Mouse (Mus musculus) frontal cortex, adult 2 months (tissue): ENCODE results near the gene Lrrc1. TPM values are rescaled to one million over a fixed set of nuclear protein-coding genes. Genes with fewer than 3 reads are reported as not detected.

Experiments
- DNase-seq, 2 experiments: peaks; one replicate each; pipeline ENCODE4 v3.0.0; 2022; ENCODE audit warnings: low spot score in 1 of 2; ENCODE audit errors: extremely low spot score in 1 of 2
- polyA plus RNA-seq: library from polyadenylated mRNA; depleted of rRNA; stranded (reverse); fragments of >200 nt; gene quantifications from 2 replicates; pipeline ENCODE4 v1.2.3, GENCODE M21; 2012

Gene Lrrc1
- polyA plus RNA-seq, 1 experiment = 20.6 TPM

- peak in 1 of 2 experiments; percentile 33 for DNase-seq
Observed at GRCm38 (mm10) chr9:77502548-77503438, 41.9 kb downstream of the Lrrc1 start.

- DNase-seq = no peak
Observed at GRCm38 (mm10) chr9:77502171-77502547, 42.5 kb downstream of the Lrrc1 start.

GRCm38 (mm10) chr9:77499084-77499483 lies 45.6 kb downstream of the Lrrc1 start:
- no peak for DNase-seq

- no peak for DNase-seq
Observed at GRCm38 (mm10) chr9:77498406-77498805, 46.3 kb downstream of the Lrrc1 start.

GRCm38 (mm10) chr9:77497173-77497572 lies 47.5 kb downstream of the Lrrc1 start:
- DNase-seq = no peak

GRCm38 (mm10) chr9:77496540-77497062 lies 48.1 kb downstream of the Lrrc1 start:
- no peak for DNase-seq

- no peak for DNase-seq
Observed at GRCm38 (mm10) chr9:77494307-77494706, 50.4 kb downstream of the Lrrc1 start.

GRCm38 (mm10) chr9:77488611-77489010 lies 56.1 kb downstream of the Lrrc1 start:
- no peak for DNase-seq

- DNase-seq = no peak
Observed at GRCm38 (mm10) chr9:77487427-77487826, 57.2 kb downstream of the Lrrc1 start.

- no peak for DNase-seq
Observed at GRCm38 (mm10) chr9:77485915-77486314, 58.8 kb downstream of the Lrrc1 start.

- no peak for DNase-seq
Observed at GRCm38 (mm10) chr9:77484751-77485150, 59.9 kb downstream of the Lrrc1 start.

- no peak for DNase-seq
Observed at GRCm38 (mm10) chr9:77483559-77483958, 61.1 kb downstream of the Lrrc1 start.

- no peak for DNase-seq
Observed at GRCm38 (mm10) chr9:77482281-77482680, 62.4 kb downstream of the Lrrc1 start.

- no peak for DNase-seq
Observed at GRCm38 (mm10) chr9:77481380-77481779, 63.3 kb downstream of the Lrrc1 start.

- DNase-seq = peak; percentile 27 to 60
Observed at GRCm38 (mm10) chr9:77480574-77481319, 63.9 kb downstream of the Lrrc1 start.

- no peak for DNase-seq
Observed at GRCm38 (mm10) chr9:77480001-77480400, 64.7 kb downstream of the Lrrc1 start.

GRCm38 (mm10) chr9:77478166-77478920 lies 66.3 kb downstream of the Lrrc1 start:
- DNase-seq = no peak

GRCm38 (mm10) chr9:77474535-77474934 lies 70.1 kb downstream of the Lrrc1 start:
- no peak for DNase-seq

GRCm38 (mm10) chr9:77472557-77472956 lies 72.1 kb downstream of the Lrrc1 start:
- no peak for DNase-seq

- no peak for DNase-seq
Observed at GRCm38 (mm10) chr9:77471646-77472220, 72.9 kb downstream of the Lrrc1 start.
